Mouse (Mus musculus): ENCODE measurements at regions not wholly inside any gene's neighbourhood (a gene's known extent, or its start where the extent isn't known, plus 50 kb on each side); places are given as distances from the start of the nearest gene placed in this dataset.

GRCm38 (mm10) chr15:62578788-62579187 lies 1266.2 kb downstream of the Gsdmc2 start:
- no peak for DNase-seq (ENCODE audit: low read depth)

- no peak for DNase-seq (ENCODE audit: low read depth)
These were observed 1269.2 kb downstream of the Gsdmc2 start for GRCm38 (mm10) chr15:62575791-62576190.

- no peak for DNase-seq (ENCODE audit: low read depth)
These were observed 1273.2 kb downstream of the Gsdmc2 start for GRCm38 (mm10) chr15:62571803-62572202.

GRCm38 (mm10) chr15:62568788-62569713 lies 1275.9 kb downstream of the Gsdmc2 start:
- DNase-seq (ENCODE audit: low read depth), result peak; percentile 45

GRCm38 (mm10) chr15:62567431-62567830 lies 1277.5 kb downstream of the Gsdmc2 start:
- DNase-seq (ENCODE audit: low read depth), result no peak

GRCm38 (mm10) chr15:62566106-62566511 lies 1278.9 kb downstream of the Gsdmc2 start:
- peak; percentile 29 for DNase-seq (ENCODE audit: low read depth)

- DNase-seq (ENCODE audit: low read depth), result no peak
These were observed 1311.7 kb downstream of the Gsdmc2 start for GRCm38 (mm10) chr15:62533233-62533632.

GRCm38 (mm10) chr15:62528975-62529374 lies 1316.0 kb downstream of the Gsdmc2 start:
- no peak for DNase-seq (ENCODE audit: low read depth)

GRCm38 (mm10) chr15:62524628-62525027 lies 1320.3 kb downstream of the Gsdmc2 start:
- DNase-seq (ENCODE audit: low read depth), result no peak

- no peak for DNase-seq (ENCODE audit: low read depth)
These were observed 1320.8 kb downstream of the Gsdmc2 start for GRCm38 (mm10) chr15:62524135-62524534.

GRCm38 (mm10) chr15:62513462-62513861 lies 1331.5 kb downstream of the Gsdmc2 start:
- DNase-seq (ENCODE audit: low read depth), result no peak

GRCm38 (mm10) chr15:62511461-62511860 lies 1333.5 kb downstream of the Gsdmc2 start:
- no peak for DNase-seq (ENCODE audit: low read depth)

- no peak for DNase-seq (ENCODE audit: low read depth)
These were observed 1341.1 kb downstream of the Gsdmc2 start for GRCm38 (mm10) chr15:62503866-62504265.

GRCm38 (mm10) chr15:62500966-62501365 lies 1344.0 kb downstream of the Gsdmc2 start:
- DNase-seq (ENCODE audit: low read depth), result peak; percentile 59

GRCm38 (mm10) chr15:62500522-62500921 lies 1344.5 kb downstream of the Gsdmc2 start:
- no peak for DNase-seq (ENCODE audit: low read depth)

GRCm38 (mm10) chr15:62496193-62496592 lies 1348.8 kb downstream of the Gsdmc2 start:
- peak; percentile 27 for DNase-seq (ENCODE audit: low read depth)

GRCm38 (mm10) chr15:62492350-62492749 lies 1352.6 kb downstream of the Gsdmc2 start:
- no peak for DNase-seq (ENCODE audit: low read depth)

GRCm38 (mm10) chr15:62490548-62490947 lies 1354.4 kb downstream of the Gsdmc2 start:
- DNase-seq (ENCODE audit: low read depth), result no peak

GRCm38 (mm10) chr15:62486540-62486939 lies 1358.4 kb downstream of the Gsdmc2 start:
- no peak for DNase-seq (ENCODE audit: low read depth)

- DNase-seq (ENCODE audit: low read depth), result no peak
These were observed 1360.6 kb downstream of the Gsdmc2 start for GRCm38 (mm10) chr15:62484350-62484749.

GRCm38 (mm10) chr15:62483534-62483933 lies 1361.4 kb downstream of the Gsdmc2 start:
- DNase-seq (ENCODE audit: low read depth), result no peak

GRCm38 (mm10) chr15:62482357-62482756 lies 1362.6 kb downstream of the Gsdmc2 start:
- no peak for DNase-seq (ENCODE audit: low read depth)

- no peak for DNase-seq (ENCODE audit: low read depth)
These were observed 1367.2 kb downstream of the Gsdmc2 start for GRCm38 (mm10) chr15:62477779-62478178.

GRCm38 (mm10) chr15:62476452-62476851 lies 1368.5 kb downstream of the Gsdmc2 start:
- no peak for DNase-seq (ENCODE audit: low read depth)
